Mouse (Mus musculus) cerebellum, postnatal 25 days (tissue): ENCODE measurements around the gene Tfcp2.
"Not testable (repeated sequence)": the region's sequence is repeated elsewhere in the genome, so short reads cannot be mapped to it uniquely, and the experiment has no call there.

ENCODE experiments used
- DNase-seq, 2 experiments: peaks; one replicate each; pipeline ENCODE4 v3.0.0; 2021; ENCODE audit warnings: mixed read lengths in 2 of 2

The Tfcp2 gene

GRCm38 (mm10) chr15:100555965-100556364 is 4.2 kb upstream of the Tfcp2 start:
- DNase-seq: no peak

GRCm38 (mm10) chr15:100550280-100550679 is 1.5 kb downstream of the Tfcp2 start:
- DNase-seq: peak in 1 of 2 experiments; percentile 21

- DNase-seq: not testable (repeated sequence)
Observed at GRCm38 (mm10) chr15:100543651-100544030, 8.2 kb downstream of the Tfcp2 start.

GRCm38 (mm10) chr15:100542876-100543650 is 8.7 kb downstream of the Tfcp2 start:
- DNase-seq: not testable (repeated sequence)

- no peak for DNase-seq
Observed at GRCm38 (mm10) chr15:100541426-100541825, 10.4 kb downstream of the Tfcp2 start.

- not testable (repeated sequence) for DNase-seq
Observed at GRCm38 (mm10) chr15:100541001-100541400, 10.8 kb downstream of the Tfcp2 start.

- DNase-seq: no peak
Observed at GRCm38 (mm10) chr15:100539411-100539810, 12.4 kb downstream of the Tfcp2 start.

GRCm38 (mm10) chr15:100537913-100538312 is 13.9 kb downstream of the Tfcp2 start:
- DNase-seq: peak in 1 of 2 experiments; percentile 42

GRCm38 (mm10) chr15:100527900-100528299 is 23.9 kb downstream of the Tfcp2 start:
- DNase-seq: no peak

GRCm38 (mm10) chr15:100525405-100525804 is 26.4 kb downstream of the Tfcp2 start:
- DNase-seq: no peak

- DNase-seq: no peak
Observed at GRCm38 (mm10) chr15:100520306-100520705, 31.5 kb downstream of the Tfcp2 start.

GRCm38 (mm10) chr15:100515121-100515520 is 36.7 kb downstream of the Tfcp2 start:
- DNase-seq: no peak

- no peak for DNase-seq
Observed at GRCm38 (mm10) chr15:100513387-100513786, 38.4 kb downstream of the Tfcp2 start.

GRCm38 (mm10) chr15:100510072-100510471 is 41.7 kb downstream of the Tfcp2 start:
- no peak for DNase-seq

- no peak for DNase-seq
Observed at GRCm38 (mm10) chr15:100508454-100509167, 43.2 kb downstream of the Tfcp2 start.

- not testable (repeated sequence) for DNase-seq
Observed at GRCm38 (mm10) chr15:100499506-100499905, 52.3 kb downstream of the Tfcp2 start.

GRCm38 (mm10) chr15:100495102-100495501 is 56.7 kb downstream of the Tfcp2 start, which contains the start of gene Csrnp2:
Gene Csrnp2, minus strand, starts transcription at chr15:100495488.
- peak; percentile 97 for DNase-seq

GRCm38 (mm10) chr15:100494647-100495046 is 57.2 kb downstream of the Tfcp2 start:
- peak in 1 of 2 experiments; percentile 72 for DNase-seq

- no peak for DNase-seq
Observed at GRCm38 (mm10) chr15:100491966-100492365, 59.8 kb downstream of the Tfcp2 start.

GRCm38 (mm10) chr15:100489263-100489662 is 62.5 kb downstream of the Tfcp2 start:
- DNase-seq: no peak

- DNase-seq: not testable (repeated sequence)
Observed at GRCm38 (mm10) chr15:100488297-100488696, 63.5 kb downstream of the Tfcp2 start.

- no peak for DNase-seq
Observed at GRCm38 (mm10) chr15:100487050-100487449, 64.8 kb downstream of the Tfcp2 start.

GRCm38 (mm10) chr15:100486450-100486849 is 65.4 kb downstream of the Tfcp2 start:
- no peak for DNase-seq

- DNase-seq: no peak
Observed at GRCm38 (mm10) chr15:100485576-100485975, 66.2 kb downstream of the Tfcp2 start.
